Mouse (Mus musculus) kidney, postnatal 25 days (tissue): ENCODE results near the gene Pappa2.

Experiments used
- DNase-seq, 2 experiments: peaks; one replicate each; pipeline ENCODE4 v3.0.0; 2021; ENCODE audit warnings: mixed read lengths in 2 of 2

Gene Pappa2

DNA sequence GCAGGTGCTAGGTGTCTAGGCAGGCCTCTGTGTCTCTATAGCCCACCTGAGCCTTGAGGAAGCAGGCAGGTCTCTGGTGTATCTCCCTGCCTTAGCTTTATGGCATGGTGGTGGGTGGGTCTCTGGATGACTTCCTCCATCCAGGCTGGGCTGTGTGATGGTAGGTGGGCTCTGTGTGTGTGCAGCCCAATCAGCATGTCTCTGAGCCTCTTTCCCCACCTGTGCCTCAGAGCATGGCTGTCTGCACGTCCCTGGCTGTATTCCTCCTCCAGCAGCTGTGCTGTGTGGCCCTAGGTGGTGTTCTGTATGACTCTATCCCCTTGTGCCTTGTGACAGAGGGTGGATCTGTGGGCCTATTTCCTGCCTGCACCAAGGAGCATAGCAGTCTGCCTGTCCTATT lies at the start of gene Pappa2:
Pappa2 (minus strand) TSS at position 101 of the 400 bp plus-strand sequence.
- DNase-seq: no peak

DNA sequence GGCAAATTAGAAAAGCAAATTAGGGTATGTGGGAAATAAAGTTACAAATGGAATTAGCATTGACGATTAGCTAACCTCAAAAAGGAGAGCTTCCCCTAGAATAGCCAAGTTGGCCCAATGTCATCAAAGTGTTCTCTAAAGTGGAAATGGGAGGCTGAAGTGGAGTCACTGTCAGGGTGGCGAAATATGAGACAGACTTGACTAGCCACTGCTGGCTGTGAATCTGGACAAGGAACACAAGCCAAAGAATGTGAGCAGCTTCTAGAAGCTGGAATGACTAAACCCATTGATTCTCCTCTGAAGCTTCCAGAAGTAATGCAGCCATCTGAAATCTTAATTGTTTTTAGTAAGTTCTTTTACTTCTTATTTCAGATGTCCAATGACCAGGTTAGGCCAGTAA lies 48.8 kb upstream of the Pappa2 start:
- DNase-seq: no peak

DNA sequence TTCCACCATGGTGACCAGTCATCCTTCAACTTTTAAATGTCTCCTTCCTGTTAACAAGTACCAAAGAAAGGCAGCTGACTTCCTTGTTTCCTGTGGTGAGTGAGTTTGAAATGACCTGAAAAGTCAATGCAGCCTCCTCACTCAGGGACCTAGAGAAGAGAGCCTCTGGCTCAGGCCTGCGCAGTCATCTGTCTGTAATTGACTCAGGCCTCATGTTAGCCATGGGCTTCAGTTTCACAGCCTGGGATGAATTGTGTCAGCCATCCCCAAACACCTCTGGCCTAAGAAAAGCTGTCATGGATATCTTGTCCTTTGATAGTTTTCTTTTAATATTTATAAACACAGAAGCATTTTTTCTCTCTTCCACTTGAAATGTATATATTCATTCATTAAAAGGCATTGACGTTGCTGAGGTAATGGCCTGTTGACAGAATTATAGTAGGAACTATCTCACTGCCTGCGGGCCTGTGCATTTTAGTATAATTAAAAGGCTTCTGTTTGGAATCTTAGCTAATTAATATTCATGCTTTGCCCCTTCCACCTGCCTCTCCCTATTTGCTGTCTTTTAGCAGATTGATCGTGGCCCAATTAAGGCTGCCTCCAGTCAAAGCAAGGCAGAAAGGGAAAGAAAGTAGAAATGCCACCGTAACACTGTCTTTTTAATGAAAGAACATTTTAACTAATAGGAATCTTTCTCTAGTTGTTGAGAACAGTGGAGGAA lies 34.8 kb upstream of the Pappa2 start:
- no peak for DNase-seq

DNA sequence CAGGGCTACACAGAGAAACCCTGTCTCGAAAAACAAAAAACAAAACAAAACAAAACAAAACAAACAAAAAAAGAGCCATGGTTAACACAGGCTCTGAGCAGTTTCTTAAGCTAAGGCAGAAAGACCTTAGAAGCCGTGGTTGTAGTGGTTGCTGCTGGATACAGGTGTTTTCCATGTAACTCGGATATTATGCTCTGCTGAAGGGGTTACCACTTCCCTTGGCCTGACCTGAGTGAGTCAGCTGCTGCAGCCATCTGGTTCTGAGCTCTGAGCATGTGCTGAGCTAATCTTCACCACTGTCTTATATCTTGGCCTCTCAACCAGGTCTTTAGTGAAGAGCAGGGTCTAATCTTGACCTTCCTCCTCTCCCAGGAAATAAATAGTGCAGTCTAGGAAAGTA lies 6.8 kb upstream of the Pappa2 start:
- DNase-seq: no peak

DNA sequence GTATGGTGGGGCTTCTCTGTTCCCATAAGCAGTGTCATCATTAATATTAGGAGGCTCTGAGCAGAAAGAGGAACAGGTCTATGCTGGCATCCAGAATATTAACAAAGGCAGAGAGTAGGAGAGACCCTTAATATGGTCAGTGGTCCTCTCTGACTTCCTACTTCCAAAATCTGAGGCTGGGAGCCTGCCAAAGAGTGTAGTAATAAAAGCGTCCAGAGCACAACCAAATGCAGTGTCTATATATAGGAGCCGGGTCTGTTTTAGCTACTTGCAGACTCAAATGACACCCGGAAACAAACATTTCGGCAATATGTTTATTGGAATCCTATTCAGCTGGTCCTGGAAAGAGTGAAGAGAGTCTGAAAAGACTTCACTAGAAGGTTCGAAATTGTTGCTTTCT lies 17.9 kb downstream of the Pappa2 start:
- no peak for DNase-seq

DNA sequence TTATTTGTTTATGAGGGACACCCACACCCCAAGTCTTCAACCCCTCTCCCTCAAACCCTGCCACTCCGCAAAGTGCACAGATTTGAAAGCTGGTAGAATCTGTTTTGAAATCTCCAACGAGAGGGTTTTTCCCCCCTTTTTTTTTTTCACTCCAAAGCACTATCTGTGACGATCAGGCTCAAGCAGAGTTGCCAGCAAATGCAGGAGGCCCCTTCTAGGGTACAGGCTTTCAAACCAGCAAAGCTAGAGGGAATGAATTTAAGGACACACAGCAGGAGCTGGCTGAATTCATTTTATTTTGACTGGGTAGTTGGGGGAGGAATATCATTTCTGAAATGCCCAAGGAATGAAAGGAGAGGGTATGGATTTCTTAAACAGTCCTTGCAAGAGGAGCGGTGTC lies 19.3 kb downstream of the Pappa2 start:
- no peak for DNase-seq

DNA sequence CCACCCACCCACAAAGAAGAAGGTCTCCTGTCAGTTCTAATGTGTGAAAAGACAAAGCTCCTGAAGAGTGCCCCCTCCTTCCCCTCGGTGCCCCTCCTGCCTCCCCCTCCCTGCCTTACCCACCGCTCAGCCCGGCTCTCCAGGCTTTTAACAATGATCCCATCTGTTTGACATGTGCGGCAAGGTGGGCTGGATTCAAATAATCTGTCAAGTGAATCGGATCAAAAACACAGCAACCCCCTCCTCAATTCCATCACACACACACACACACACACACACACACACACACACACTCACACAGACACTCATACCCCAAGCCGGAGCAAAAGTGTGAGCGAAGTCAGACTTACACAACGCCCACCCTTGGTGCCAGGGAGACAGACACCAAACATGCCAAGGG lies 19.7 kb downstream of the Pappa2 start:
- no peak for DNase-seq

DNA sequence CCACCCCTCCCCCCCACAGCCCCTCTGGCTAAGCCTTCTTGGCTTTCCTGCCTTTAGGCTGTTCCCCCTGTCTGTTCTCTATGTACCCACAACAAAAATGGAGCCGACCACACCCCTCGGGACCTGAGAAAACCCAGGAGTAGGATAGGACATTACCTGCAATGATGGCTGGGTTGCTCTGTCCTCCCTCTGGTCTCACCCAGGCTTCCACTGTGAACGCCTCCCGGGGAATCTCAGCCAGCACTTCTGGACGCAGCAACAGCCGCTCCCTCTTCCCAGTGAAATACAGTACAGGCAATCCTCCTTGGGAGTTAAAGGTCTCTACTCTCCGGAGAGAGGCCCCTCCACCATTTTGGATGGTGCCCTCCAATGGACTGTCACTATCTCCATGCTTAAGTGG lies 23.9 kb downstream of the Pappa2 start:
- peak in 1 of 2 experiments; percentile 29 for DNase-seq

DNA sequence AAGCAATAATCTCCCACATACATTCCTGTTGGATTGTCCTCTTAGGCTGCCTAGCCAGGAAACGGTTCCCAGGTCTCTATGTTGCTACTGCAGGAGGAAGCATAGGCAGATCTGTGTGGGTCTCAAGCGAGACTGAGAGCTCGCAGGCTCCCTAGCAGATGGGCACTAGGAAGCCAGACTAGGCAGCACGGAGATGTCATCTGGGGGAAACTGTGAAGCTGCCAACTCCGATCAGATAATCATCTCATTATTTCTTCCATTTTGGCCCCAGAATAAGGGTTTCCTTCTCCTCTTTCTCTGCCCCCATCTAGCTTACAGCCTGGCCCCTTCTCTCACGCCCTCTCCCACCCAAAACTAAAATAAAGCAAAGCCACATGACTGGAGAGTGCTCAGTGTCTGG lies 25.5 kb downstream of the Pappa2 start:
- DNase-seq: no peak

DNA sequence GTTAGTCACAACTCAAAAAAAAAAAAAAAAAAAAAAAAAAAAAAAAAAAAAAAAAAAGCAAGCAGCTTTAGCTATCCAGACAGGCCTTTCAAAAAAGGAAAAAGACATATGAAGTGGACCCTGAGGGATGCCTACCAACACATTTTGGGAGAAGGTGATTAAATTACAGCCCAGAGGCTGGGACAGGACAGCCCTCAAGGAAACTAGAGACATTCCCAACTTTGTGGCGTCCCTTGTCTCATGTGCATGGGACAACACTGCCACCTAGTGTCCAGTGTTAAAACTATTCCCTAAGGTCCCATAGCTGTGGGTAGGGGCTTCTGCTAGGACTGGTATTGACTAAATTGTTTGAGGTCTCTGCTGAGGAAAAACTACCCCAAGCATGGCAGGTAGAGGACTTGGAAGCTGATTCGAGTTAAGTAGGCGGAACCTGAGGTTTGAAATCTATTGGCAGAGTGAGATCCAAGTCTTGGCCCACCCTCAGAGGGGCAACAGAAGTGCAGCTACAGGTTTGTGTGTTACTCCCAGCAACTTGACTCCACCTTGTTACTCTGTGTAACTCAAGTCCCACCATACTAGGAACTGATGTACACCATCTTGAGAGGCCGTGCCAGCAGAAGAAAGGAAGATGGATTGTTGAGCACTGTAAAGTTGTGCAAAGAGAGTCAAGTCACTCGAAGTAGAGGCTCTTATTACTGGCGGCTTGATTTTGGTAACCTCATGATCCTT lies 26.6 kb downstream of the Pappa2 start:
- peak in 1 of 2 experiments; percentile 72 for DNase-seq

DNA sequence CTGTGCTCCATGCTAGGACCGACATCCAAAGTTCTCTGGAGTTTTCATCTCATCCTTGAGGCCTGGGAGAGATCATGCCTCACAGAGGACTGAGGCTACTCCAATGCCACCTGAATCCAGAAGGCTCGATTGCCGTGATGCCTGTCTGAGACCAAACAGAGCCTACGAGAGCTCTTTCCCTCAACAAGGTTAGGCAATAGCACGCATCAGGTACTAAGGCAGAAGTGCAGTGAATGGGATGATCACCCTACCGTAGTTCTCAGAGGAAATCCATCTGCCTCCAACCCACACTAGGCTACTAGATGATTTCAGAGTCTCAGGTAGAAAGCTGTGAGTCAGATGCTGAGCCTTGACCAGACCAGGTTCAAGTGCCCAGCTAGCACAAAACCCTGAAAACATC lies 31.2 kb downstream of the Pappa2 start:
- no peak for DNase-seq

DNA sequence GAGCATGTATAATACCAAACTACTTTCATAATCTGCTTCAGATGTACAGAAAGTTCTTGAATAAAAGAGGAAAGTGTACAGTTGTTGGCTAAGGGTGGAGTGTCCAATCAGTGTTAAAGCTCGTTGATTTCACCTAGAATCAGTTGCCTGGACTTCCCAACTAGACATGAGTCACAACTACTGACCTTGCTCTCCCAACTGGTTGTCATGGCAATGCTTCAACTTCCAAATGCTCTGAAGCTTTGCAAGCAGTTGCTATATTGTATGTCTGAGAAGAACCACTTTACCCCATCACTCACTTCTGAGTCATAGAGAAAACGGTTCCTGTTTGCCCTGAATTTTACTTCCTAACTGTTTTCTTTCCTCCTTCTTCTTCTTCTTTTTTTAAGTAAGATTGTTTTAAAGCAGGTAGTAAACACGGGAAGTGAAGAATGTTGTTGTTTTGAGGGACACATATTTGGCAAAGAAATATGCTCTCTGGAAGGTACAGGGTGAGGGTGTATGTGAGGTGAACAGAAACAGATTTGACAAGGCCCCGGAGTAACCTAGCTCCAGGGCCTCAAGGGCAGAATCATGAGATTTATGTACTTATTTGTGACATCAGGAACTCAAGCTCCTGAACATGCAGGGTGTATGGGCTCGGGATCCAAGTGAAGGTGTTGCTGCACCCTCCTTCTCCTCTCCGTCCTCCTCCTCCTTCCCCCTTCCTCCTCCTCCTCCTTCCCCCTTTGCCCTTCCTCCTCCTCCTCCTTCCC lies 32.1 kb downstream of the Pappa2 start:
- no peak for DNase-seq

DNA sequence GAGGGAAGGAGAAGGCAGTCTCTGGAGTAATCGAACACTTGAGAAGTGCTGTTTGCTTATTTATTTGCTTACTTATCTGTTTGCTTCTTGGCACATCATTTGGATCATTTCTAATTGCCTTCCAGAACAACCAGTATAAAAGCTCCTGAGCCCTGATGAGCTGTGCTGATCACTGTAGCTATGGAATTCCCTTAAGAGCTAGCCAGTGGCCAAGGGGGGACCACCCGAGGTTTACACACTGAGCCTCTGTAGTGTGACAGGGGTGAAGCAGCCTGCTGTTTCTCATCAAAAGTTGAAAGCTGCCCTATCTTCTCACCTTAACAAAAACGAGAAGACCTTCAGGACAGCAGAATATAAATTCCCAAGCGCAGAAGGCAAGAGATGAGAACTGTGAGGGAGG lies 35.4 kb downstream of the Pappa2 start:
- no peak for DNase-seq

DNA sequence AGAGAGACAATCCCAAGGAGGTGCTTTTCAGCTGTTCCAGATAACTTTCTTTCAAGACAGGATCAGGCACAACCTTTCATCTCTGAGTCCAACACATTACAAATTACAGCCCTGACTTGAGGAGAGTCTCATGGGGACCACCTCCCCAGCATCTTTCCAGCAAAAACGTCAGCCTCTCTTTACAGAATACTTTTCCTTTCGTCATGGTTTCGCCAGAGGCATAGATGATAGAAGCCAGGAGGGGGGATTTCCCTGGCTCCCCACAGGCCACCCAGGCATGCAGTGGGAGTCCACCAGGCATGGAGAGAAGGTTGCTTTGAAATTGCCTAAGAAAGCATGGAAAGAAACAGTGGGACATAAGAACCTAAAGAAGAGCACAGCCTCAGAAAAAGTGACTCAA lies 37.4 kb downstream of the Pappa2 start:
- no peak for DNase-seq

DNA sequence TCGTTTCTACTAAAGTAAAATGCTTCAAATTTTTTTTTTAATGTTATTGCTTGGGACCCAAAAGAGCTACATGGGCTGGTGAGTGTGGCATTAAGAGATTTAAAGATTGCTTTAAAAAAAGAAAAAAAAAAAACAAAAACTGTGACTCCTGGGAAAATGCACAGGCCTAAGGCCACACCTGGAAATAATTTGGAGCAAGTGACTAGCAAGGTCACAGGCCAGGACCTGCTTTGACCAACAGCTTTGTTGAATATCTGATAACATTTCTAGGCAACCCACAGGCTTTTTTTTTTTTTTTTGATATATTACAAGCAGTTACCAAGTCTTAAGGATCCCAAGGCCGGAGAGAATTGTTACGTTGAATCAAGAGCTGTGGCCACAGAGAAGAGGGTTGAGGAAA lies 39.3 kb downstream of the Pappa2 start:
- DNase-seq: no peak

DNA sequence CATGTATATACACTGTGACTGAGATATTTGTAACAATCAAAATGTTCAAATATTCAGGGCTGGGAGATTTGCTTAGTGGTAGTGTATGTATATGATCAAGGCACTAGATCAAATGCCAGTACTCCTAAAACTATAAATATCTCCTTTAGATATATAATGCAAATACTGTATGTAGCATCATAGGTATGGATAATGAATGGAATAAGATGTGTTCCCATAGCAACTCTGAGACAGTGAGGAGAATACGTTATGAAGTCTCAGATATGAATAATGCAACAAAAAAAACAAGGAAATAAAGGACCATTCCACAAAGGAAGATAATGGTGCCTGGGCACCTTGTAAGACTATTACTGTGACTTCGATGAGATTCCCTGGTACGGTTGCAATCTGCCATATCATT lies 45.8 kb downstream of the Pappa2 start:
- DNase-seq: no peak

DNA sequence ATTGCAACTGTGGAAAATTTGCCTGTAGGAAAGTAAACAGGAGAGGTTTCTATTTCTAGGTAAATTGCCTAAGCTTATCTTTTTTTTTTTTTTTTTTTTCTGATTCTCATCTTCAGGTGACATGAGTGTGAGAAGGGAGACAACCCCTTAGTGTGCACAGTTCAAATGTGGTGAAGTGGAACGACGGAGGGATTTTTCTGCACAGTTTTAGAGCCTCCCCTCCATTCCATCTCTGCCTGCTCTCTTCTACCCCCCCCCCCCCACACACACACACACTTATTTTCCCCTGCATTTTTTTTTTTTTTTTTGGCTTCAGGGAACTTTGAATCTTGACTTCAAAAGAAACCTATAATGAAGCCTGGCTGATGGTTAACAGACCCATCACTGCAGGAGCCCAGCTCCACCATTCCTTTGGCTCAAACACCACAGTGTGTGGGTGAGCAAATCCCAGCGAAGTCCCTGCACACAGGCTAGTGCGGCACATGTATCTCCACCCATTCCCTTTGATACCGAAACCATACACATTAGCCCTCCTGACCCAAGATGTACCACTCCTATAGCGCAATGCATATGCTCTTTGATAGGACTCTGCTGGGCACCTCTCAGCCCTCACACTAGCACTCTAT lies 49.0 kb downstream of the Pappa2 start:
- no peak for DNase-seq

DNA sequence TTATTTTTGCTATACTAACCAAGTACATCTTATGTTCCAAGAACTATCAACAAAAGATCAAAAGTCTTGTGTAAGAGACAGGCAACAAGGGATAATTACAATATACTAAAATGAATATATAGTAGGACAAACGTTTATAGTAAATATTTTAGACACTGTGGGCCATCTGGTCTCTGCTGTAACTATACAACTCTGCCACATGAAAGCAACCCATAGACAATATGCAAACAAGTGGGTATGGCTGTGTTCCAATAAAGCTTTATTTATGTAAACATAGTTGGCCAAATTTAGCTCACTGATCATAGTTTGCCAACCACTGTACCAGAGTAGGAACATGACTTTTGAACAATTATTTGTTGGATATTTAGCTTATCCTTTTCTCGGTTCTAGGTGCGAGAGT lies 50.9 kb downstream of the Pappa2 start:
- DNase-seq: no peak

DNA sequence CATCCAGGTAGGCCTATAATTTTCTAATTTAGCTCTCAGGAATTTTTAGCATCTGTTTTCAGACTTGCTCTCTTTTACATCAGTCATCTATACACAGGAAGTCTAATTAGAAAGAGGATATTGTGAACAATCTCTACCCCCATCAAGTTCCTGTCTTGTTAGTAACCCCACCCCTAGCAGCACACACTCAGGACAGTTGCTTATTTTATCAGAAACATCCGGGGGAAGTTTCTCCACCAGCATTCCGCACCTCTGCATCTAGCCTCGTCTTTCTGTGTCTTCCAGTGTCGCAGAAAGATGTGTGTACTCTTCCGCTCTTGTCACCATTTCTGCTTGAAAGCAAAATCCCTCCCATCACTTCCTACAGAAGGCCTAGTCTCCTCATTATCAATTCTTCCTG lies 59.8 kb downstream of the Pappa2 start:
- no peak for DNase-seq

DNA sequence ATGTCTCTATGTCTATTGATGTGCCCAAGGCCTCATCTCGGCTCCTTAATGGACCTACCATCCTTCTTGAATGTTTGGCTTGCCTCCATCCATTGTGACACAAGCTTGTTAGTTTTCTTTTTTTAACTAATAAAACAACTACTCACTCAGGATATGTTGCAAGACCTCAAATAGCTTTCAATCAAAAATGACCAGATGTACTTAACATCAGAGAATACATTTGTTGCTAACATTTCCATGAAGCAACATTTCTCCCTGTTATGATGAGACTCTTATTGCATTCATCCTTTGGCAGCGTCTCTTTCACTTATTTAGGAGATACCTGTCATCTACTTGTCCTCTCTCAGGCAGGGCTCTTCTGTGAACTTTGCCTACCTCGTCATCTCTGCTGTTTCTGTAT lies 61.4 kb downstream of the Pappa2 start:
- DNase-seq: no peak

DNA sequence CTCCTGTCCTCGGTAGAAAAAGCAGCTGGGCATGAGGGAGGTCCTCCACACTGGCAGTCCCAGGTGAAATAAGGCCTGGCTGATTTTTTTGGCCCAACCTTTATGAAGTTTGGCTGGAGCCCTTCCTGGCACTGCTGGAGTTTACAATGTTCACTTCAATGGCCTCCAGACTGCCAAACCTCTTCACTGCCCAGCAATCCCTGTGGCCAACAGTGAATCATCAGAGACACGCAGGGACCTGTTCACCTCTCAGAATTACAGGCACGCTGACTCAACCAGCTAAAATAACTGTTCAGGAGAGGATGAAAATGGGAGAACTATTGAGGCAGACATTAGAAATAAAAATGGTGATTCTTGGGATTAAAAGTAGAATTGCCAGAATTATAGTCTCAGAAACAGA lies 63.2 kb downstream of the Pappa2 start:
- DNase-seq: no peak

DNA sequence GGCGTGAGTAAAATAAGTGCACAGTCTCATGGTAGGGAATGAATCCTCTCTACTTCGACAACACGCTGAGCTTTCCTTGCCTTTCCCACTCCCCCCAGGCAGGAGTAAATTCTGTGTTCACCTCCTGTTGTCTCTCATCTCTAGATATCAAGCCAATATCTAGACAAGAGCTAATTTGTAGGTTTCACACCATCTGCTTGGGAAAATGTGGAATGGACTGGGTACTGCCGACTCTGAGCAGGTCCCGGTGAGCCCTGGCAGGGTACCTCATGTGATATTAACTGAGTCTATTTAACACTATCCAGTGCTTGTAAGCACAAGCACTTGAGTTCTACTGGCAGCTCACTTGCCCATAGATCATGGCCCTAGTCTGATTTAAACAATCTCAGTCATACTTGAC lies 64.7 kb downstream of the Pappa2 start:
- no peak for DNase-seq

DNA sequence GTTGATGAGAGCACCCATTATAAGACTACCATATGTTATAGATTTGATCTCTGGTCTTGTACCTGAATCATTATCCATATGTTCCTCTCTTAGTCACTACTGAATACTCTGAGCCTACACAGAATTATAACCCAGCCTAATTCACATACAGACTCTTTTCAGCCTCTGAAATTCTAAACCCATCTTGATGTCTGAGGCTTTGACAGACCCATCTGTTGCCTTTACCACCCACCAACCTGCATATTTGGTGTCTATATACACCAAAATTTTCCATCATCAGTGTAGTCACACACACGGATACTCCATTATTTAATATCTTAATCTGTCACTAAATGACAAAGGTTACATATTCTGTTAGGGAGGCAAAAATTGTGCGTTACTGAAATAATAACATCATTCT lies 69.6 kb downstream of the Pappa2 start:
- DNase-seq: no peak

DNA sequence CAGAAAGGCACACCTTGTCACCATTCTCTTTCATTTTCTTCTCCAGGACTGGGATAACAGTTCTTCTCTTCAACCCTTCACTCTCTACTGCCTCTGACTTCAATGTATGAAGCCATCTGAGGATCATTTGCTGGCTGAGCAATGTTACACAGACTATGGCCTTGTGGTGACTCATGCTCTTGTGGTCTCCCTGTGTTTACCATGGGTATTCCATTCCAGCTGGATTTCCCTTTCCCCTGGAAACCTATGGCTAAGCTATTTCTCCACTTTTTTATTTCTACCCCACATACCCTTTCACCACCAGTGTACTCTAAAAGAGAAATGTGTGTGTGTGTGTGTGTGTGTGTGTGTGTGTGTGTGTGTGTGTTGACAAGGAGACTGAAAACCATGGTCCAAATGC lies 83.0 kb downstream of the Pappa2 start:
- DNase-seq: no peak
